Mouse (Mus musculus) cerebellum, adult 2 months (tissue): ENCODE results near the gene Plbd1.

ENCODE experiments used
- CTCF ChIP-seq: fragments of 200-500 bp; IDR thresholded peaks from 2 replicates; pipeline ENCODE4 v1.5.1; 2011; ENCODE audit warnings: low read depth, mild to moderate bottlenecking, control low read depth, low read length, moderate library complexity, borderline replicate concordance; ENCODE audit not compliant: insufficient read depth
- POLR2A ChIP-seq: fragments of 200-500 bp; IDR thresholded peaks from 2 replicates; pipeline ENCODE4 v1.6.1; 2011; ENCODE audit warnings: low read length, control low read depth, borderline replicate concordance; ENCODE audit not compliant: insufficient read depth

DNA sequence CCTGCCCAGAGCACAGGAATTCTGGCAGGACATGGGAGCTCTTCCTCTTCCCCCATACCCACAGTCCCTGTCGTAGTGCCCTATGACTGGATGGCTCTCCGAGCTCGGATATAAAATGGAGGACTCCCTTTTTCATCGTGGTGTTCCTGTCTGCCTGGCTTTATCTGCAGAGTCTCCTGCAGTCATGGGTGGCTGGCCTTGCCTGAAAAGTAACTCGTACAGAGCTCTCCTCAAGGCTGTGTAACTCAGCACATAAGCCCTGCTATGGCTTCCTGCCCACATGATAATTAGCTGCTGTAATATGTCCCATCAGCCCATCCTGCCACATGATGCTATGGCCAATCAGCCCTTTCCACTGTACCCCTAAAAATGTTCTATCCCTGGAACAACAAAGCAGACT, 23.7 kb upstream of the Plbd1 start:
- TF ChIP-seq POLR2A (no peak), CTCF (no peak)
